Mouse (Mus musculus) CD8-positive naive resting alpha-beta T cell, adult 2 months (primary cell): ENCODE results near the gene Slc7a1.
A peak's percentile ranks its signal among the peaks of the same experiment; 100 is the strongest.

Experiments used
- DNase-seq, 2 experiments: peaks; one replicate each; pipeline ENCODE4 v3.0.0; 2022; ENCODE audit warnings: low read depth in 2 of 2, low spot score in 2 of 2

The Slc7a1 gene

DNA sequence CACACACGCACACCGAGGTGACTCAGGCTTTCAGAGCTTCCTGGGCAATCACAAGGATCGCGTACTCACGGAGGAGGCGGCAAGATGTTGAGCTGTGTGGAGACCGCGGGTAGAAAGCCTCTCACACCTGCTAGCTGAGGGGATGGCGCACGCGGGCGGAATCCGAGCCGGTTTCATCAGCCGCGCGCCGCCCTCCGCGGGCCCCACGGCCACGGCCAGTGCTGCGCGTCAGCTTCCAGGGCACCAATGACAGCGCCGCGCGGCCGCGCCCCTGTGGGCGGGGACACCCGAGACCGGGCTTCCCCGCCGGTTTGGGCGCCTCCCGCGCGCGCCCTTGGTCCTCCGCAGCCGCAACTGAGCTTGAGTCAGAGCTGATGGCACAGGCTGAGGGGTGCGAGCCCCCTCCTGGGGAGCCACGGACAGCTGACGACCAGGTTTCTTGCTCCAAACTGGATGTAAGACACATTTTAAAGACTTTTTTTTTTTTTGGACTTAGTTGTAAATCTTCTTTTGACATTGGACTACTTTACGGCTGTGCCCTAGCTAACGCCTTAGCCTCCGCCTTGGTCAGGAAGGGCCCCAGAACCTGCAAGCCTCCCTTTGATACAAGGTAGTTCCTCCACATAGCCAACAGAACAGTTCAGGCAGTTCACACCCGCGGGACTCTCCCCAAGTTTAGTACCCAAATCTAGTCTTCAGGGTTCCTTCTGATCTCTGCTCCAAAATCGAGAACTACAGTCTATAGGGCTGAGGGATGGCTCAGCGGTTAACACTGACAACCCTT, at the start of gene Slc7a1:
Gene Slc7a1 (minus strand): TSS at position 245 of the 784 bp plus-strand sequence.
- peak; percentile 85 to 86 for DNase-seq

DNA sequence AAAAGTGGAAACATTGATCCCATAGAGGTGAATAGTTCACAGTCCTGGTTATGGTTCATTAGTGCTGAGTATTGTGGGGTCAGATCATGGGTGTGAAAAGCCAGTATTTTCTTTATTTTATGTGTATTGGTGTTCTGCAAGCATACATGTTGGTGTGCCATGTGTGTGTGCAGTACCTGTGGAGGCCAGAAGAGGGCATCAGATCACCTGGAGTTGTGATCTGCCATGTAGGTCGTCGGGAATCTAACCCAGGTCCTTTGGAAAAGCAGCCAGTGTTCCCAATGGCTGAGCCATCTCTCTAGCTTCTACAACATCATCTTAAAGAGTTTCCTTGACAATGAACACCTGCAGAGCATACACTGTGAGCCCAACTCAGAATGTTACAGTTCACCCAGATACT, 45.3 kb upstream of the Slc7a1 start:
- DNase-seq = no peak

DNA sequence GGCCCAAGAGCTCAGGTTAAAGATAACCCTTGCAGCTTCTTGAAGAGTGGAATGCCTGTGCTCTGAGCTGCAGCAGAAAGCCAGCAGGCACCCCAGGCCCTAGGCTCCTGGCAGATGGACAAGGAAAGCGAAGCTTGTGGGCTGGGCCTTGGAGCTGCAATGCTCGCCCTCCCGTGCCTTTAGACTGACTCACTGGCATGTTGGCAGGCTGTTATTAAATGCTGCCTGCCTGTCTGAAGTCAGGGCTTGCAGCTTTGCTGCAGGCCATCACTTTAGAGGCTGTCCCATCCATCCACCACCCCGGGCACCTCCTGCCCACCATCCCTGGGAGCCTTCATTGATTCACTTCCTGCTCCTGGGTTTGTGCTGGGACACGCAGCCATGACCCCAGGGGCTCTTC, 44.0 kb upstream of the Slc7a1 start:
- DNase-seq = no peak

DNA sequence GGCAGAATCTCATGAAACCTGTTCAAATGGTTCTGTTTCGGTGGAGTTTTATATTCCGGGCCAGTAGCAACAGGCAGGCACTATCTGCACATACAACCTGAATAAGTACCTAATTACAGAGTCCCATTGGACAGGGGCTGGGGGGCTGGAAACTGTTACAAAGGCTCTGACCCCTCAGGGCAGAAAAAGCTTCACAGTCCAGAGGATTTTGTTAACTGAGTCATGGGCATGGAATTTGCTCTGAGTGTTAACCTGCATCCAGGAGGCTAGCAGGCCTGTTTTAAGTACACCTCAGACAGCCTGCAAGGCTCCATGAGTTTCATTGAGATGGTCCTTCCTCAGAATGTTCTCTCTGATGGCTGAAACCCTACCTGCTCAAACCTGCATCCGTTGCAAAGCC, 36.0 kb upstream of the Slc7a1 start:
- no peak for DNase-seq

DNA sequence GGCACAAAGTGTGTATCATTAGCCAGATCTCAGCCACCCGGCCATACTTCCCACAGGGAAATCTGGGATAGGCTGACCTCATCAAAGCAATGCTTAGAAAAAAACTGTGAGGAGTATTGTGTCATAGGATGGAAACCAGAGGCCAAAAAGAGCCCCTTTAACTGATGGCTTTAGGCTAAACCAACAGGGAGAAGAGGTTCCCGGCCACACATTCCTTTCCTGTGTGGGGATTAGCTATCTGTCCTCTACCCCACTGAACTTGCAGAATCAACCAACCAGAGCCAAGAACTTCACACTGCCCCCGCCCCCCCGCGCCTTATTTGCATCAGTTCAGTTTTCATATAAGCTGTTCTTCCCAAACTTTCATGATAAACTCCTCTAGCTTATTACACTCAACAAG, 32.4 kb upstream of the Slc7a1 start:
- no peak for DNase-seq

DNA sequence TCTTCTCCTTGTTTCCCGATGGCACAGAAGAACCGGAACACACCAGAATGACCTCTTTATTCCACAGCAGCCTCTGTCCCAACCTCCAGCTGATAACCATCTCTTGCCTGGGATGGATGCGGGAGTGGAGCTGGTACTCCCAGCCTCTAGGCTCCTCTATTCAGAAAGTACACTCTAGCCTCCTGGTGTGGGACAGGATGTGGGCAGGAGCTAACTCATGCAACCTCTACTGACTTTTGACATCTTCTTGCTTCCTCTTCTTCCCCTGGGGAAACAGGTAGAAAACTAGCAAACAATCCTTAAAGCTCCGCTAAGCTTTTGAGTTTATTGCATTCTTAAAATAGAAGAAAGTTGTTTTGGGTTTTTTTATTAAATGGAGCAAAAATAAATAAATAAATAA, 29.1 kb upstream of the Slc7a1 start:
- no peak for DNase-seq

DNA sequence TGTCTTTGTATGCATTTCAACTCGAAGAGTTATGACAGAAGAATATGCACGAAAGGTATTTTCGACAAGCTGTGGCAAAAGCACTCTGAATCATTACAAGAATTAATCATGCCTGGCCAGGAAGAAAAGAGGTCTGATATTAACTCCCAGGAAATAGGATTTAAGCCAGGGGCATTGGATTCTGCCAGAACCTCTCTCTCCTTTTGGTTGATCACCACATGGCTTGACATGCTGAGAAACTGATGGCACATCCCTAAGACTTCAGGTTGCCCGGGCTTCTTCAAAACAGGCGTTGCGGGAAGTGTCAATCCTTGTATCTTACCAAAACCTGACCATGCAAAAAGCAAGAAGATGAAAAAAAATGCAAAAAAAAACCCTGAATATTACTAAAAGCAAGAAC, 25.4 kb upstream of the Slc7a1 start:
- DNase-seq = no peak

DNA sequence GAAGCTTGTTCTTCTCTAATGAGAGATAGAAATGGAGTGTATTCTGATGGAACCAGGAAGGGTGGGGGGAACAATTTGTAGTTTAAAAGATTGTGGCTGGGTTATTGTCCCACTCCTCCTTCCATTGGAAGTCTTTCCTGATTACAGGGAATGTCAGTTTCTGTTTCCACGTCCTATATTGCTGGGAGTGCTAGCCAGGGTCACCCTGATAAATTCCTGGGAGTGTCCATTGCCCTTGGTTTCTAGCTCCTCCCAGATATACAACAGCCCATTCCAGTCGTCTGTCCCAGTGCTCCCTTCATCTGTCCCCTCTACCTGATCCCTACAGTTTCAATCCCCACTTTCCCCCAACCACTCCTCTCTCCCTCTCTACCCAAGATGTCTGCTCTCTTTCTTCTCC, 21.6 kb upstream of the Slc7a1 start:
- no peak for DNase-seq

DNA sequence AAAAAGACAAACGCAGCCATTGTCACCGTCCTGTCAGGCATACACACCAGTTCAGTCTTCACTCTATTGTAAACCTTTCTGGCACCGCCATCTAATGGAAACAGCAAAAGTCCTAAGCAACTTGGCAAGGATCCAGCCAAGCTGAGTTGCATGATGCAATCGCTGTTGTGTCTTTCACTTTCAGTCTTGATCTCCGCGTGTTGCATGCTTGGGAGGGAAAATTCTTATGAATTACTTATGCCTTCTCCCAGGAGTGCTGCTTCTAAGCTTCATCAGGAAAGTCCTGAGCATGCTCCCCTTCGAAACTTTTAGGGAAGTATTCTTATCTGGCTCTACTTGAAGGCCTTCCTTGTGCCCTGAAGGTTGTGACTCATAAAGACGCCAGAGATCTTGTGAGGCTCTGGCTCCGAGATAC, 19.4 kb upstream of the Slc7a1 start:
- DNase-seq = peak; percentile 11 to 22

DNA sequence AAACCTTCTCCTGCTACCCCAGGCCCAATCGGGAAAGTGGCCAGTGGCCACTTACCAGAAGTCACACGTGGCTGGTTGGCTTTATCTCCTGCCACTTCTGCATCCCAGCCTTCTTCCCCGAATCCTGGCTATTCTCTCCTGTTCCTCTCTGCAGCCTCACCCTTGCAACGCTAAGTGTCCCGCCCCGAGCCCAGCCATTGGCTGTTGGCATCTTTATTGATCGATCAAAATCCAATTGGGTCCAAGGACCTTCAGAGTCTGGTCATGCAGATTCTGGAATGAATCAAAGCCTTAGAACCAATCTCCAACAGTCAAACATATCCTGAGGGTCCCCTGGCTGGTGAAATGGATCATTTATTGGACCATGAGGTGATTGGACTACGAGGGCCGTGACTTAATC, 18.7 kb upstream of the Slc7a1 start:
- no peak for DNase-seq

DNA sequence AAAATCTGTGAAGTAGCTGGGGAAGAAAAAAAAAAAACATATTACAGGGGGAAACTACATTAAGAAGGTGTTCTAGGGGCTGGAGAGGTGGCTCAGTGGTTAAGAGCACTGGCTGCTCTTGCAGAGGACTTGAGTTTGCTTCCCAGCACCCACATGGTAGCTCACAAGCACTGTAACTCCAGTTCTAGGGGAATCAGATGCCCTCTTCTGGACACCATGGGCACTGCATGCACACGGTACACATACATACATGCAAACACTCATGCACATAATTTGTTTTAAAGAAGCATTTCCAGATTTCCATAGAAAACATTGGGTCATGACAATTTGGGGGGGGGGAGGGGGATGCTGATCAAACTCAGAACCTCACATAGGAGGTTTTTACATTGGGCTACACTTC, 18.1 kb upstream of the Slc7a1 start:
- DNase-seq = peak in 1 of 2 experiments; percentile 9

DNA sequence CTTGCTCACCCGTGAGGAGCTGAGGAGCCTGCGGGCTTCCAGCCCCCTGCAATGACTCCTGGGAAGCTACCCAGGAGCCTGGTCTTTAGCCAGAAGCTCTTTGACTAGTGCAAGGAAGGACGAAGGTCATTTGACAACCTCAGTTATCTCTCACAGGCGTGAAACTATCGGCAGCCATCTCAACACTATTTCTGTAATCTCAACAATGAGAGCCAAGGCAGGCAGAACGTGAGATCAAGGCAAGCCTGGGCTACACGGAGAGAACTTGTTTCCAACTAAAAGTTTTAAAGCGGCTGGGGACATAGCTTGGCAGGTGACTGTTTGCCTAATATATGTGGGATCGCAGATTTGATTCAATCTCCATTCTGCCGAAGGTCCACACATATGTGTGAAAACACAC, 16.8 kb upstream of the Slc7a1 start:
- no peak for DNase-seq

DNA sequence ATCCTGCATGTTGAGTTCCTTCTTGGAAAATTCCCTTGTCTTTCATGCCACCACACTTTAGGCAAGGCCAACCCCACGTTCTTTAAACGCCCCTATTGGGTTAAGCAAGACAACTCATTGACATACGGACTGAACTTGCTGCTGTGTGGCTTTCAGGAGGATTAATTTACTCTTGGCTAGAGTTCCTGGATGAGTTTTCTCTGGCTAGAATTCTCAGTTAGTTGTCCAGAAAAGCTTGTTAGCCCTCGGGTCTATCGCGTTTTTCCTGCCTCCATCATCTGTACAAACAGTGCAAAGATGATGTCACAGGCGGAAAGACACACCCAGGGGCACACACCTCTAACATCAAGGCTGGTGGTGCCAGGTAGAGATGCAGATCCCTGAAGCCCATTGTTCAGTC, 14.5 kb upstream of the Slc7a1 start:
- no peak for DNase-seq

DNA sequence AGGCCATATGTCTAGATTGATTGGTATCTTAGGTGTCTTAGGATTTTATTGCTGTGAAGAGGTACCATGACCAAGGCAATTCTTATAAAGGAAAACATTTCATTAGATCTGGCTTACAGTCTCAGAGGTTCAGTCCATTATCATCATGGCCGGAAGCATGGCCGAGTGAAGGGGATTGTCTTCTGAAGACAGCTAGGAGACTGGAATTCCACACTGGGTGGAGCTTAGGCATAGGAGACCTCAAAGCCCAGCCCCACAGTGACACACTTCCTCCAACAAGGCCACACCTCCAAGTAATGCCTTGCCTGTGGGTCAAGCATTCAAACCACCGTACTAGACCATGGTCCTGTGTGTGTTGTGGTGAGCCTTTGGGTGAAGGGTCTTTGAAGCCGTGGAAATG, 12.8 kb upstream of the Slc7a1 start:
- no peak for DNase-seq

DNA sequence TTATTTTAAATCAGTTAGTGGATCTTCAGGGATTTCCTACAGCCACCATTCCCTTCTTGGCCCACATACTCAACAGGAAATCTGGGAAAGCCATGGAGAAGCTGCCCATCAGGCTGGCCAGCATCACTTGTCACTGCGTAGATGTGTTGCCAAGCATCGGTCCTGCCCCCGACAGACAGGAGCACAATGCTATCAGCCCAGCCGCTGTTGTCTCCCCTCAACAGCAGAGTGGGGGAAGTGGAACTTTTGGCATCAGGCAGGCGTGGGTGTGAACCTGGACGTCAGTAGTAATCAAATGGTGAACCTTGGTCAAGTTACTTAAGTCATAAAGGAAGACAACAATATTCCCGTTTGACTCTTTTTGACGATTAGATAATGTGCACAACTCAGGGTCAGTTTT, 9.8 kb upstream of the Slc7a1 start:
- DNase-seq = no peak

DNA sequence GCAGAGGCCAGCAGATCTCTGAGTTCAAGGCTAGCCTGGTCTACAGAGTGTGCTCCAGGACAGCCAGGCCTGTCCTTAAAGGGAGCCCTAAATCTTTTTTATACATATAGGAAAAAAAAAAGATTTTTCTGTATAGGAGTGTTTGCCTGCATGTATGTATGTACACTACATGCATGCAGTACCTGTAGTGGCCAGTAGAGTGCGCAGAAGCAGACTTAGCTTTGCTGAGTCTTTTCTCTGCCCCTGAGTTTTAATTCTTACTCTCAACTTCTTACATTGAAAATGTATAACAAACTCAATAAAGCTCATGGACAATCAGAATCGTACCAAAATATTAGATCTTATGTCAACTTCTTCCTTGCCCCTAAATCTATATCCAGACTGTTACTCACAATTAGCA, 7.2 kb upstream of the Slc7a1 start:
- no peak for DNase-seq

DNA sequence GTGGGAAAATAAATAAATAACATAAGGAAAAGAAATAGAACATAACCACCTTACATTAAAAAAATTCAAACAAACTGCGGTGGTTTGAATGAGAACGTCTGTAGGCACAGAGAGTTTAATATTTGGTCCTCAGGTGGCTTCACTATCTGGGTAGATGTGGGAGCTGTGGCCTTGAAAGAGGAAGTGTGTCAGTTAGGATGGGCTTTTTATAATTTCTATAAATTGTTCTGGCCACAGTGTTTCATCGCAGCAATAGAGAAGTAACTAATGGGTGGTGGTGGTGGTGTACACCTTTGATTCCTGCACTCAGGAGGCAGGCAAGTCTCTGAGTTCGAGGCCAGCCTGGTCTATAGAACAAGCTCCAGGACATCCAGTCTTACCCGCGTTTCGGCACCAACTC, 4.8 kb upstream of the Slc7a1 start:
- no peak for DNase-seq

DNA sequence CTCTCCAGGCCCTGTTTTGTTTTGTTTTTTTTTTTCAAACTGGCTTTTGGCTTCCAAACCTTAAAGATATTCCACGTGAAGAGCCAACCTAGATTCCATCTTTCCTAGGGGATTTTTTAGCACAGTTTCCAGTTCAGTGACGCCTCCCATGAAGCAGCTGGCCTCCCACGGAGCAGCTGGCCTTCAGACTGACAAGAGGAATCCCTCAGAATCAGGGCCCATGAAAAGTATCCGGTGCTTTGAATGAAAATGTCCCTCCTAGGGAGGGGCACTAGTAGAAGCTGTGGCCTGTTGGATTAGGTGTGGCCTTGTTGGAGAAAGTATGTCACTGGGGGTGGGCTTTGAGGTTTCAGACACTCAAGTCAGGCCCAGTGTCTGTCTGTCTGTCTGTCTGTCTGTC, 2.9 kb upstream of the Slc7a1 start:
- DNase-seq = no peak

DNA sequence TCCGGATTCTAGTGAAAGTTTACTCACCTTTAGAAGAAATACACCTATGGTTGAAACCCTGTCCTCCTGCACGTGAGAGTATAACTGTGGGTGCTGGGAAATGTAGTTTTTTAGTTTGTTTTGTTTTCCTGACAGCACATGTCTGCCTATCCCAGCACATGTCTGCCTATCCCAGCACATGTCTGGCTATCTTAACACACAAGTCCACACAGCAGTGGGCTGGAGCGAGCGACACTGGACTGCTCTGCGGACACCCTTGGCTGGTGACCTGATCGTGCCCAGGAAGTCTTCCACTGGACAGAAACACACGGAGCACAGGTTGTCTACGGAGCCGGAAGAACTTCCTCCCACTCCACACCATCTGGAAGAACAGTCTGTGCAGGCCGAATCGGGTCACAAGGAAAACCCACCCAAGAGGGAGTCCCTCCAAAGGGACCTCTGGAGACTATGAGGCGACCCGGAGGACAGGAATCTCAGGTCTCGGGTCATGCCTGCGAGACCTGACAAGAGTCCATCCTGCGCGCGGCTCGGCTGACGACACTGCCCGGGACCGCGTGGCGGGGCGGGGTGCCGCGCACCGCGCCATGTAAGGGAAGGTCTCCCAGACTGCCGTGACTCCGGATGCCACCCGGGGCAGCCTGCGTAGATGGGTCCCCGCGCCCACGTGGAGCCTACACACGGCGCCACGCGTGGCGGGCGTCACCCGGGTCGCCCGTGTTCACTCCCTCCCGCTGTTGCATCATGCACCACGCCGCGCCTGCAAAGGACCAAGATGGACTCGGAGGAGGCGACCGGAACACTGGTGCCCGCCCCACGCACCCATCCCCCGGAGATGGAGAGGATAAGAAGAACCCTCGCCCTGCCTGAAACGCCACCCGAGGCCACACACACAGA, 691 bp downstream of the Slc7a1 start:
- DNase-seq = peak; percentile 65 to 70

DNA sequence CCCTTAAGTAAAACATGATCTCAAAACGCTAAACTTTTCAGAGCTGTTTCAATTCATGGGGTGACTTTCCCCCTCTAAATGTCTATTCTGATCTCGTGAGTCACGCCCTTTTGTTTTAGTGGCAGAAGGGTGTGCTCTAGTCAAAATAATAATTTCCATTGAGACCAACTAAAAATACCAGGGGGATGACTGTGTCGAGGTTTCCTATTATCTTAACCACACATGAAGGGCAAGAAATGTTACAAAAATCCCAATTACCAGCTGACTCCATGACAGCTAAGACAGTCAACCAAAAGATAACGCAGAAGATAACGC, 1.3 kb downstream of the Slc7a1 start:
- DNase-seq = no peak

DNA sequence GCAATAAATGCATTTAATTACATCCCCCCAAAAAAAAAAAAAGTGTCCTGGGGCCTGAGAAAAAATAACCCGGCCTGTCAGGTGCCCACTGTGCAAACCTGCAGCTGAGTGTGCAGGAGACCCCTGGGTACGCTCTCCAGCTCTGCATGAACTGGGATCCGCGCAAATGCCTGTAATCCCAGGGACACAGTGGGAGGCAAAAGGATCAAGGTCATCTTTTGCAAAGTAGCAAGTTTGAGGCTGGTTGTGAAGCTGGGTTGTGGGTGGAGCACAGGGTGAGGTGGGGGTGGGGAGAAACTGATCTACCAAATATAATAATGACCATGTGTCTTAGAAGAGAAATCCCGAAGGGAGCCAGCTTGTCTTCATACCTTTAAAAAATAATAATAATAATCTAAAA, 1.8 kb downstream of the Slc7a1 start:
- no peak for DNase-seq

DNA sequence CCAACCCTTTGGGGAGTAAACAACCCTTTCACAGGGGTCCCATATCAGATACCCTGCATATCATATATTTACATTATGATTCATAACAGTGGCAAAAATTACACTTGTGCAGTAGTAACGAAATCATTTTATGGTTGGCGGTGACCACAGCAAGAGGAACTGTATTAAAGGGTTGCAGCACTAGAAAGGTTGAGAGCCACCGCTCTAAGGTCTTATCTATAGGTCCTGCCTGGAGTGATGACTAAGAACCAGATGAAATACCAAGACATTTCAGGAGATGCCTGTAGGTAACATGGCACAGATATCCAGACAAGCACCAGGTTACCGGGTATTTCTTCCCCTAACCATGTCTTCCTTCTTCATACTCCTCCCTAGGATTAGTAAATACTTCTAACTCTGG, 2.3 kb downstream of the Slc7a1 start:
- DNase-seq = no peak

DNA sequence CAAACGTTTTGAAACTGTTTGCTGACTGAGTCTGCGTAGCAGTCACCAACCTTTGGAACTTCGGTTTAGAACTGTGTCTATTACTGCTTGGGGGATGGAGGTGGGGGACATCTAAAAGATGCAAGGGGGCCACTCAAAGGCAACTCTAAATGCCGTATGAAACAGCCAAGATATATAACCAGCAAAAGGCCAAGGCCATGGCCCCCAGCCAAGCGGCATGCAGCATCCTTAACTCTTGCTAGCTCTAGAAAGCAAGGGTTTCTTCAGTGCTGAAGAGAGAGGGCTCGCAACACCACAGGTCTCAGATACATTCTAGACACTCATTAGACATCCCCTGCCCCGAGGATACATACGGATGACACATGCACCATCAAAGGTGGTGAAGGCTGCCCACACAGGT, 6.4 kb downstream of the Slc7a1 start:
- no peak for DNase-seq
